Mouse (Mus musculus): ENCODE results near the gene Actrt2.

DNA sequence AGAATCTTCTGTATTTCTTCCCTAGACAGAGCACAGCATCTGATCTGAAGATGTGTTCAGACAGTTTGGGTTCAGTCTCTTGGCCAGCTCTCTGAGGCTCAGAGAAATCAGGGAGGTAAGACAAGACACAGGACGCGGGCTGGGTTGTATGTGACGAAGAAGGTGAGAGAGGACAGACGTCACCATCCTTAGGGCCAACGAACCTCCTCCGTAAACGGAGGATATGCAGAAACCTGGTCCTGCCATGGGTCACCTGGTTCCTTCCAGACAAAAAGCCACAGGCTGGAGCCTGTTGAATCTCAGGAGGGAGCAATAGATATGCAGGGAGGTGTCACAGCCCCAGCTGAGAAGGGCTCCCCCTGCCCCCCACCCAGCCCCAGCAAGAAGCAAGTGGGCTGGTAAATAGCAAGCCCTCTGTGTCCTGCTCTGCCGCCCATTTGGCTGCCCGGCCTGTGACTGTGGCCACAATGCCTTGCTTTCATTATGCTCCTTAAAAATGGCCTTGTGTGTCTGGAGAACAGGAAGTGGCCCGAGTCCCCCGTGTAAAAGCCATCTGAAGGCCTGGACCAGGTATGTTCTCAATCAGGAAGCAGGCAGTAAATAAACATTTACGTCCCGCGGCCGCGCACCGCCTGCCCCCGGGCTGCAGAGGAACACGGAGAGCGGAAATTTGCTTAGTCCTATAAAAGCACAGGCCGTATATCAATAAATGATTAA is 41.9 kb upstream of the Actrt2 start:
- no peak for TF ChIP-seq CTCF (IDR thresholded peaks at IDR 0.05; ENCODE audit: insufficient read depth, low read depth, low read length)
- no peak for TF ChIP-seq POLR2A (IDR thresholded peaks at IDR 0.05; ENCODE audit: insufficient read depth, low read depth, low read length)

Measured in olfactory bulb, adult 2 months (tissue).